Mouse (Mus musculus): Measurements from ENCODE around the gene Praf2. TPM values are rescaled to one million over a fixed set of nuclear protein-coding genes. Genes with fewer than 3 reads are reported as not detected.
A peak's percentile ranks its signal among the peaks of the same experiment; 100 is the strongest.
"Not testable (repeated sequence)": the region's sequence is repeated elsewhere in the genome, so short reads cannot be mapped to it uniquely, and the experiment has no call there.

Gene Praf2
- 10 to 100 TPM; 15.5 to 16.0 TPM for total RNA-seq (2021)
- long read RNA-seq, experiment 1, transcript Praf2-201 (3 exons, 1,339 nt): major isoform, 15 of 15 reads
- long read RNA-seq, experiment 1, partial matches to known transcripts: 0 of 15 reads
- long read RNA-seq, experiment 1, other reads (novel, unspliced or antisense): 0 of 15 reads
- long read RNA-seq, experiment 2, transcript Praf2-201 (3 exons, 1,339 nt): major isoform, 14 of 15 reads
- long read RNA-seq, experiment 2, partial matches to known transcripts: 0 of 15 reads
- long read RNA-seq, experiment 2, other reads (novel, unspliced or antisense): 1 of 15 reads

- DNase-seq (ENCODE audit: low spot score in 2 of 2): peak; percentile 24 to 47
Observed at GRCm38 (mm10) chrX:7728215-7728921, at the start of gene Praf2. Praf2 (plus strand) TSS chrX:7728439.

GRCm38 (mm10) chrX:7678986-7679385 lies 49.3 kb upstream of the Praf2 start:
- DNase-seq (ENCODE audit: low spot score in 2 of 2): no peak

GRCm38 (mm10) chrX:7679405-7680056 lies 48.7 kb upstream of the Praf2 start:
- peak; percentile 68 to 74 for DNase-seq (ENCODE audit: low spot score in 2 of 2)

- no peak for DNase-seq (ENCODE audit: low spot score in 2 of 2)
Observed at GRCm38 (mm10) chrX:7680057-7680412, 48.2 kb upstream of the Praf2 start.

- DNase-seq (ENCODE audit: low spot score in 2 of 2): no peak
Observed at GRCm38 (mm10) chrX:7680864-7681263, 47.4 kb upstream of the Praf2 start, which contains the start of gene Magix. Magix (minus strand) TSS chrX:7681251.

GRCm38 (mm10) chrX:7688321-7688720 lies 39.9 kb upstream of the Praf2 start:
- DNase-seq (ENCODE audit: low spot score in 2 of 2): no peak

- no peak for DNase-seq (ENCODE audit: low spot score in 2 of 2)
Observed at GRCm38 (mm10) chrX:7690486-7690885, 37.8 kb upstream of the Praf2 start.

GRCm38 (mm10) chrX:7692862-7693261 lies 35.4 kb upstream of the Praf2 start:
- no peak for DNase-seq (ENCODE audit: low spot score in 2 of 2)

- DNase-seq (ENCODE audit: low spot score in 2 of 2): no peak
Observed at GRCm38 (mm10) chrX:7696520-7696919, 31.7 kb upstream of the Praf2 start.

- peak in 1 of 2 experiments; percentile 50 for DNase-seq (ENCODE audit: low spot score in 2 of 2)
Observed at GRCm38 (mm10) chrX:7696954-7697381, 31.3 kb upstream of the Praf2 start, which contains the start of gene Gpkow. Gpkow (plus strand) TSS chrX:7697131.

GRCm38 (mm10) chrX:7713764-7714134 lies 14.5 kb upstream of the Praf2 start:
- DNase-seq (ENCODE audit: low spot score in 2 of 2): not testable (repeated sequence)

GRCm38 (mm10) chrX:7714135-7714899 lies 13.9 kb upstream of the Praf2 start, which contains the start of gene Wdr45:
Wdr45 (plus strand) TSS chrX:7714333.
- peak; percentile 24 to 69 for DNase-seq (ENCODE audit: low spot score in 2 of 2)

- not testable (repeated sequence) for DNase-seq (ENCODE audit: low spot score in 2 of 2)
Observed at GRCm38 (mm10) chrX:7716058-7716457, 12.2 kb upstream of the Praf2 start.

- DNase-seq (ENCODE audit: low spot score in 2 of 2): peak; percentile 22 to 43
Observed at GRCm38 (mm10) chrX:7721514-7722281, 6.5 kb upstream of the Praf2 start, which contains the start of gene Gm45208. Gm45208 (plus strand) TSS chrX:7722245.

- no peak for DNase-seq (ENCODE audit: low spot score in 2 of 2)
Observed at GRCm38 (mm10) chrX:7722282-7722611, 6.0 kb upstream of the Praf2 start.

GRCm38 (mm10) chrX:7722691-7723090 lies 5.5 kb upstream of the Praf2 start:
- DNase-seq (ENCODE audit: low spot score in 2 of 2): no peak

- DNase-seq (ENCODE audit: low spot score in 2 of 2): no peak
Observed at GRCm38 (mm10) chrX:7724135-7724534, 4.1 kb upstream of the Praf2 start.

GRCm38 (mm10) chrX:7725841-7726240 lies 2.4 kb upstream of the Praf2 start:
- DNase-seq (ENCODE audit: low spot score in 2 of 2): no peak

GRCm38 (mm10) chrX:7727176-7727575 lies 1.1 kb upstream of the Praf2 start:
- DNase-seq (ENCODE audit: low spot score in 2 of 2): no peak

GRCm38 (mm10) chrX:7728922-7729265 lies 655 bp downstream of the Praf2 start:
- no peak for DNase-seq (ENCODE audit: low spot score in 2 of 2)
